Comparison of ENCODE assay signal across 8 mouse cellular contexts in genomic region chr2:118926361-118926997, GRCm38 (mm10). TPM values are rescaled to one million over a fixed set of nuclear protein-coding genes. Genes with fewer than 3 reads are reported as not detected.
DNase-seq lines count a peak whose midpoint lies in the region; ATAC-seq and TF ChIP-seq lines count a peak whose summit lies in the region.

Gene Chst14, plus strand, starts transcription at chr2:118926496.

- peak; percentile 88 for ATAC-seq in intestine, postnatal 0 days
- ATAC-seq in liver, embryonic 14.5 days (ENCODE audit: insufficient read depth): peak; percentile 94
- ATAC-seq in stomach, embryonic 16.5 days (ENCODE audit: insufficient read depth, low FRiP score): peak; percentile 95

- under 1% methylated on average over 43 of the region's 47 CpGs for WGBS in intestine, postnatal 0 days
- under 1% methylated on average over 42 of the region's 47 CpGs for WGBS in liver, embryonic 14.5 days (ENCODE audit: insufficient replicate concordance)
- 1% methylated on average over 40 of the region's 47 CpGs for WGBS in stomach, embryonic 16.5 days

- H3K4me1 ChIP-seq in intestine, postnatal 0 days (replicated peaks; ENCODE audit: control insufficient read depth, insufficient read depth, low read length): peaks cover 11% of the 10 kb centered on the region; the same call in 1 of the 2 replicates
- H3K4me1 ChIP-seq in liver, embryonic 14.5 days (replicated peaks; ENCODE audit: control insufficient read depth in 2 of 2, insufficient read depth in 2 of 2, low read length in 1 of 2): peaks cover 7 to 8% of the 10 kb centered on the region in 2 experiments
- peaks cover 21% of the 10 kb centered on the region for H3K4me1 ChIP-seq in stomach, embryonic 16.5 days (ENCODE audit: control insufficient read depth, insufficient read depth, low read length)

- peaks cover 19% of the 10 kb centered on the region for H3K36me3 ChIP-seq in intestine, postnatal 0 days (ENCODE audit: control insufficient read depth, insufficient read depth)
- peaks cover 2% of the 10 kb centered on the region; the same call in 1 of the 2 replicates for H3K36me3 ChIP-seq in liver, embryonic 14.5 days (replicated peaks; ENCODE audit: control insufficient read depth, insufficient read depth, low read depth)
- H3K36me3 ChIP-seq in stomach, embryonic 16.5 days (ENCODE audit: control insufficient read depth, insufficient read depth, low read length): 0 out of 2 replicates have a peak, but pooled peaks cover 10% of the 10 kb centered on the region

- peak within 1 kb of the TSS; percentile 80 for H3K4me3 ChIP-seq in intestine, postnatal 0 days (ENCODE audit: low read depth, low read length)
- H3K4me3 ChIP-seq in liver, embryonic 14.5 days (ENCODE audit: insufficient read depth in 1 of 2, low read depth in 2 of 2, low read length in 2 of 2): peak within 1 kb of the TSS; percentile 68 to 79
- H3K4me3 ChIP-seq in stomach, embryonic 16.5 days (replicated peaks; ENCODE audit: low read length): peak within 1 kb of the TSS; percentile 67

- peak within 1 kb of the TSS; percentile 98 for H3K4me2 ChIP-seq in intestine, postnatal 0 days (replicated peaks; ENCODE audit: low read depth)
- H3K4me2 ChIP-seq in liver, embryonic 14.5 days (ENCODE audit: low read depth): peak within 1 kb of the TSS; percentile 98
- H3K4me2 ChIP-seq in stomach, embryonic 16.5 days (ENCODE audit: low read depth, low read length): peak within 1 kb of the TSS; percentile 77

- no peak for TF ChIP-seq CTCF in intestine, postnatal 0 days (IDR thresholded peaks at IDR 0.05; ENCODE audit: low read depth)
- no peak for TF ChIP-seq CTCF in liver, embryonic 14.5 days (IDR thresholded peaks at IDR 0.05; ENCODE audit: low read depth)

- no peaks in the 10 kb centered on the region for H3K27me3 ChIP-seq in intestine, postnatal 0 days (replicated peaks; ENCODE audit: control insufficient read depth, insufficient read depth, low read length)
- no peaks in the 10 kb centered on the region for H3K27me3 ChIP-seq in liver, embryonic 14.5 days (ENCODE audit: control insufficient read depth, insufficient read depth, low read length)
- no peaks in the 10 kb centered on the region for H3K27me3 ChIP-seq in stomach, embryonic 16.5 days (ENCODE audit: control insufficient read depth, insufficient read depth, low read length)

- no peak for TF ChIP-seq EP300 in liver, embryonic 14.5 days (IDR thresholded peaks at IDR 0.05; ENCODE audit: low read depth)

- peak; percentile 78 for DNase-seq in CD4-positive helper T cell, adult 2 months (ENCODE audit: low read depth, low spot score)
- DNase-seq in adrenal gland, postnatal 10 days: peak; percentile 90
- peak; percentile 86 for DNase-seq in embryo, embryonic 9.5 days (ENCODE audit: extremely low spot score)
- peak; percentile 86 to 89 for DNase-seq in heart, adult 18-20 months
- DNase-seq in liver, embryonic 14.5 days (ENCODE audit: low read depth in 3 of 3, low spot score in 3 of 3): peak; percentile 57 to 61 (median 58)
- peak; percentile 66 for DNase-seq in naive thymus-derived CD4-positive, alpha-beta T cell, adult 2 months (ENCODE audit: low read depth)

- no peaks in the 10 kb centered on the region for H3K9me3 ChIP-seq in intestine, postnatal 0 days (ENCODE audit: control insufficient read depth)
- no peaks in the 10 kb centered on the region for H3K9me3 ChIP-seq in liver, embryonic 14.5 days (ENCODE audit: control insufficient read depth, low read length)
- no peaks in the 10 kb centered on the region for H3K9me3 ChIP-seq in stomach, embryonic 16.5 days (replicated peaks; ENCODE audit: control insufficient read depth, low read length)

- peak within 1 kb of the TSS; percentile 74 for H3K9ac ChIP-seq in intestine, postnatal 0 days (ENCODE audit: low read depth, low read length)
- H3K9ac ChIP-seq in liver, embryonic 14.5 days (replicated peaks): peak within 1 kb of the TSS; percentile 74
- H3K9ac ChIP-seq in stomach, embryonic 16.5 days (ENCODE audit: low read length): peak within 1 kb of the TSS; percentile 84

- no peak within 1 kb of the TSS; the same call in 1 of the 2 replicates for H3K27ac ChIP-seq in intestine, postnatal 0 days (ENCODE audit: low read depth, low read length)
- H3K27ac ChIP-seq in liver, embryonic 14.5 days: no peak within 1 kb of the TSS; the same call in 1 of the 2 replicates
- H3K27ac ChIP-seq in stomach, embryonic 16.5 days (ENCODE audit: low read length): peak within 1 kb of the TSS; percentile 61

RNA-seq across cellular contexts. Expression of gene Chst14, which starts in this region (rescaled TPM):
- total RNA-seq in adrenal gland, postnatal 10 days (2021): 10 to 100 TPM; 11.2 to 15.0 TPM
- 1 to 10 TPM; 6.9 to 7.9 TPM for total RNA-seq in heart, adult 18-20 months (2021)
- polyA plus RNA-seq in intestine, postnatal 0 days (2015; fragmentation: Nextera tagmentation; extraction: Ambion mirVana): 6.7 and 7.4 TPM in 2 replicates
- polyA plus RNA-seq in liver, embryonic 14.5 days (2012; rRNA removed): 3.6 and 3.7 TPM in 2 replicates
- 4.2 and 4.3 TPM in 2 replicates for polyA plus RNA-seq in liver, embryonic 14.5 days (2014; fragmentation: Nextera tagmentation; extraction: Ambion mirVana)
- polyA plus RNA-seq in stomach, embryonic 16.5 days (2015; fragmentation: Nextera tagmentation; extraction: Ambion mirVana): 20.1 and 21.1 TPM in 2 replicates
